ENCODE assay signal across 1 mouse cellular context in genomic region chr9:107335909-107336308, GRCm38 (mm10).
A peak's percentile ranks its signal among the peaks of the same experiment; 100 is the strongest.
TF ChIP-seq lines count a peak whose summit lies in the region.

No protein-coding gene starts in this region.

TF ChIP-seq in CH12.LX, 34 proteins besides CTCF, POLR2A, EP300 and RAD21 (continued from another document):
- TF ChIP-seq SMC3 (IDR thresholded peaks at IDR 0.05; ENCODE audit: low read depth, low read length) (peak; percentile 100), GABPA (IDR thresholded peaks at IDR 0.05; ENCODE audit: insufficient replicate concordance, low read depth, low read length) (no peak), MEF2A (IDR thresholded peaks at IDR 0.05; ENCODE audit: borderline replicate concordance, low read depth, low read length) (peak; percentile 31; the same call in 1 of the 2 replicates), UBTF (IDR thresholded peaks at IDR 0.05; ENCODE audit: low read depth, low read length) (no peak), NELFE (IDR thresholded peaks at IDR 0.05; ENCODE audit: low read depth, low read length) (peak; percentile 58; the same call in 1 of the 2 replicates)
